Mouse (Mus musculus): ENCODE measurements around the gene Txlna.
A peak's percentile ranks its signal among the peaks of the same experiment; 100 is the strongest.

Txlna gene

DNA sequence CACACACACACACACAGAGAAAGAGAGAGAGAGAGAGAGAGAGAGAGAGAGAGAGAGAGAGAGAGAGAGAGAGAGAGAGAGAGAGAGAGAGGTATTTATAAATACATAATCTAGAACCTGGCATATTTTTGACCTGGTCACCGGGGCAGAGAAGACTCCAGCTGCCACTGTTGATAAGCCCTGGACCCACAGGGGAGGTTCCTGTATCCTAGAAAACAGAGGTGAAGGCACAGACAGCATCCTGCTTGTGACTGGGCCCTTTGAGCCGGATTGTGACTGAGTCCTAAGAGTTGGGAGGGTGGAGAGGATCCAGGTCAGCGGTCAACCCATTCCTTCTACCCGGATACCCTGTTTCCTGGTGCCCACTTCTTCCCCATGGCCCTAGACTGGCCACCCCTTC, 52.0 kb downstream of the Txlna start:
- DNase-seq (ENCODE audit: low spot score): no peak

DNA sequence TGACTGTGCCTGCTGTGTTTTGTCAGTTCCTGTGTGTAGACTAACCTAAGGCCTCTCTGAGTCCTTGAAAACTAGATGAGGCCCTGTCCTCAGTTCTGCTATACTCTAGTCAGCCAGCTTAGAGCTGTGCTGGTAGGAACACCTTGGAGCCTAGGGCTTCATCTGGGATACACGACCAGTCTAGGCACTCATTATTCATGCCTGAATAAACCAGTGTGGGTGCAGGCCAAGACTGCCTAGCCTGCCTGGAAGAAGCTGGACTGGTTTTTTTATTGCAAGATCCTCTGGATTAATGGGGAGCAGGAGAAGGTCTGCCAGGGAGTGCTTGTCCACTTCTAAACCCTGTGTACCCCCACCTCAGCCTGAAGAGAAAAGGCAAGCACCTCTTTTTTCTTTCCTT, 53.9 kb downstream of the Txlna start:
- no peak for DNase-seq (ENCODE audit: low spot score)

DNA sequence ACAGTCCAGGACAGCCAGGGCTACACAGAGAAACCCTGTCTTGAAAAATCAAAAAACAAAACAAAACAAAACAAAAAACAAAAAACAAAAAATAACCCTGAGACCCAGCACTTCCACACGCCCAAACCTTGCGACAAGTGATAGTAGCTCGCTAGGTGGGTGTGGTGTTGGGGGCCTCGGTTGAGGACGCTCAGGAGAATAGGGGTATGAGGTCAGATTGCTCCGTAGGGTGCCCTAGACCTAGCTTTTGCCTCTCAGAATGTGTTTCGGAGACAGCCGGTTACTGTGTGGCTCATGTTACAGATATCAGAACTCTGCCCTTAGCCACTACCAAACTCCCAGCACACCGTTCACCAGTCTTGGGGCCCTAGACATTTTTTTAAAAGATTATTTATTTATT, 55.1 kb downstream of the Txlna start:
- no peak for DNase-seq (ENCODE audit: low spot score)

GRCm38 (mm10) chr4:129584884-129585608, 55.8 kb downstream of the Txlna start:
- DNase-seq (ENCODE audit: low spot score): peak; percentile 81

DNA sequence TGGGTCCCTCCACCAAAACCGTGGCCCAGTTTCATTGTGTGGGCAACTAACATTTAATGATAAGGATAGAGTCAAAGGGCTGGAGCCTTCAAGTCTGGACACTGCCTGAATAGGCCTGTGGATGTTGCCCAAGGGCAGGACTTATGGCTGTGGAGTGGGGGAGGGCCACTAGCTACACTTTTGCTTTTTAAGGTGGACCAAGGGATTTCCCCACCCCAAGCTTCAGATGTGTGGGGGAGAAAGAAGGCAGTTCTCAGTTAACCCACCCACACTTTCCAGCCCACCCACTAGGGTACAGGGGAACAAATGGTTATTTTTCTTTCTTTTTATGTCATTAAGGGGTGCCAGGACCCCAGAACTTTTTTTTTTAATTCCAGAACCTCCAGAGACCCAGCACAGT, 56.5 kb downstream of the Txlna start:
- no peak for DNase-seq (ENCODE audit: low spot score)

GRCm38 (mm10) chr4:129582251-129582650, 58.6 kb downstream of the Txlna start:
- no peak for DNase-seq (ENCODE audit: low spot score)

- no peak for DNase-seq (ENCODE audit: low spot score)
Observed at GRCm38 (mm10) chr4:129580347-129580746, 60.5 kb downstream of the Txlna start.

- no peak for DNase-seq (ENCODE audit: low spot score)
Observed at GRCm38 (mm10) chr4:129578466-129578865, 62.4 kb downstream of the Txlna start, which contains the start of gene Fam167b. Gene Fam167b, minus strand, starts transcription at chr4:129578549.

DNA sequence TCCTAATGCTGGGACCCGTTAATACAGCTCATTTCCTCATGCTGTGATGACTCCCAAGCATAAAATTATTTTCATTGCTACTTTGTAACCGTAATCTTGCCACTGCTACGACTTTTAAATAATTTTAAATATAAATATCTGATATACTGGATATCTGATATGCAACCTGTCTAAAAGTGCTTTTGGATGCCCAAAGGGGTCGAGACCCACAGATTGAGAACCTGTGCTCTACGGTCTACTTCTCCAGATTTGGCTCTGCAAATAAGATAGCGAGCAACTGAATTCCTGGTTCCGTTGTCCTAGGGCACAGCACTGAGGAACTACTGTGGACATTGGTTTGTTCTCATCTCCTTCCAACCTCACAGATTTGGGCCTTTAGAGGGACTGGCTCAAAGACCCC, 63.2 kb downstream of the Txlna start:
- no peak for DNase-seq (ENCODE audit: low spot score)

GRCm38 (mm10) chr4:129576863-129577491, 63.9 kb downstream of the Txlna start:
- peak; percentile 47 for DNase-seq (ENCODE audit: low spot score)

Data from ovary, postnatal 14 days (tissue).